Mouse (Mus musculus): ENCODE results near the gene Phactr3. TPM values are rescaled to one million over a fixed set of nuclear protein-coding genes. Genes with fewer than 3 reads are reported as not detected.

Phactr3 gene
- polyA plus RNA-seq, 1 experiment, result not detected

DNA sequence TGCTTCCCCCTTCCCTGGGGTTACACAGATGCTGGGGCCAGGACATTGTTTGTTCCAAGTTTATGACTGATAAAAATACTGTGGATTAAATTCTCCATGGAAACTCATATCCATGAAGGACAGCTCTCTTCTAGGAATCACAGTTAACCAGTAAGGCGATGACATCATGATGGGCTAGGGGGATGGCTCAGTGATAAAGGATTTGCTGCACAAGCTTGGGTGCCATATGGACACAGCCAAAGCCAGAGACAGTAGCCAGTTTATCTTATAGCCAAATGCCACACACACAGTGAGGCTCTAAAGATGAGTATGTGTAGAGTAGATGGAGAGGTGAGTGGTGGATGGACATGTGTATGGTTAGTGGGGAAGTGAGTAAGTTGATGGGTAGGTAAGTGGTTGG is 45.2 kb downstream of the Phactr3 start:
- Histone ChIP-seq H3K27me3 (ENCODE audit: control insufficient read depth, insufficient read depth, insufficient read length) (no peaks in the 10 kb centered on the region), H3K36me3 (ENCODE audit: control insufficient read depth, insufficient read depth) (no peaks in the 10 kb centered on the region), H3ac (ENCODE audit: control insufficient read depth, insufficient read length) (no peak overlapping the region), H3K79me2 (ENCODE audit: control insufficient read depth, insufficient read depth) (no peaks in the 10 kb centered on the region), H3K4me2 (ENCODE audit: low read depth) (no peak overlapping the region), H3K4me3 (no peak overlapping the region)
- TF ChIP-seq TCF3 (IDR thresholded peaks at IDR 0.05; ENCODE audit: insufficient read length, low read depth) (no peak), POLR2AphosphoS2 (IDR thresholded peaks at IDR 0.05; ENCODE audit: insufficient read length, low read depth) (no peak), SRF (IDR thresholded peaks at IDR 0.05; ENCODE audit: control insufficient read depth, insufficient read length, low read depth) (no peak), USF1 (IDR thresholded peaks at IDR 0.05; ENCODE audit: low read depth) (no peak), E2F4 (IDR thresholded peaks at IDR 0.05; ENCODE audit: insufficient read depth) (no peak), MYOD1 (IDR thresholded peaks at IDR 0.05; ENCODE audit: control insufficient read depth in 1 of 3, insufficient read length in 2 of 3, low read depth in 2 of 3) (no peak), POLR2A (IDR thresholded peaks at IDR 0.05; ENCODE audit: insufficient read length, low read depth) (no peak), MYOG (IDR thresholded peaks at IDR 0.05; ENCODE audit: control insufficient read depth in 1 of 3, insufficient read depth in 1 of 3, insufficient read length in 2 of 3, low read depth in 2 of 3) (no peak), TCF12 (IDR thresholded peaks at IDR 0.05; ENCODE audit: insufficient read depth, poor library complexity, severe bottlenecking) (no peak), CEBPB (IDR thresholded peaks at IDR 0.05; ENCODE audit: insufficient read depth, poor library complexity, severe bottlenecking) (no peak), MAX (IDR thresholded peaks at IDR 0.05; ENCODE audit: low read depth) (no peak), REST (IDR thresholded peaks at IDR 0.05; ENCODE audit: insufficient read depth, insufficient read length) (no peak)

DNA sequence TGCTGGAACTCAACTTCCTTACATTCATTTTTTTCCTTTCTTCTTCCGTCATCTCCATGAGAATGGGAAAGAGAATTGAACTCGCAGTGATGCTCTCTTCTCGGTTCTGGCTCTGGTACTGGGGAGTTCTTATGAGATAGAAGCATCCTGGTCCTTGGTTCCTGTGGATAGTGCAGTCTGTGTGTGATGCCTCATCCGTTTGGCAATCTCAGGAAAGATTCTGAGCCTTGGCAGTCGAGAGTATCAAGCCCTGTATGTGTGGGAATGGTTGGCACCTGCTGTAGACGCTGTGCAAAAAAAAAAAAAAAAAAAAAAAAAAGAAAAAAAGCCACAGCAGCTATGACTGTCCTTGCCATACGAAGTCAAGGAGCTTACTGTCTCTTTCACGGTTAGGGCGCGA is 47.2 kb downstream of the Phactr3 start:
- TF ChIP-seq E2F4 (IDR thresholded peaks at IDR 0.05; ENCODE audit: insufficient read depth), result no peak
- TF ChIP-seq MAX (IDR thresholded peaks at IDR 0.05; ENCODE audit: low read depth), result no peak
- TF ChIP-seq POLR2AphosphoS2 (IDR thresholded peaks at IDR 0.05; ENCODE audit: insufficient read length, low read depth), result no peak
- no peak for TF ChIP-seq MYOG (IDR thresholded peaks at IDR 0.05; ENCODE audit: control insufficient read depth in 1 of 3, insufficient read depth in 1 of 3, insufficient read length in 2 of 3, low read depth in 2 of 3)
- TF ChIP-seq CEBPB (IDR thresholded peaks at IDR 0.05; ENCODE audit: insufficient read depth, poor library complexity, severe bottlenecking), result no peak
- TF ChIP-seq SRF (IDR thresholded peaks at IDR 0.05; ENCODE audit: control insufficient read depth, insufficient read length, low read depth), result no peak
- Histone ChIP-seq H3K4me2 (ENCODE audit: low read depth) (no peak overlapping the region), H3K4me3 (no peak overlapping the region), H3K27me3 (ENCODE audit: control insufficient read depth, insufficient read depth, insufficient read length) (no peaks in the 10 kb centered on the region), H3K79me2 (ENCODE audit: control insufficient read depth, insufficient read depth) (no peaks in the 10 kb centered on the region), H3ac (ENCODE audit: control insufficient read depth, insufficient read length) (no peak overlapping the region), H3K36me3 (ENCODE audit: control insufficient read depth, insufficient read depth) (no peaks in the 10 kb centered on the region)

DNA sequence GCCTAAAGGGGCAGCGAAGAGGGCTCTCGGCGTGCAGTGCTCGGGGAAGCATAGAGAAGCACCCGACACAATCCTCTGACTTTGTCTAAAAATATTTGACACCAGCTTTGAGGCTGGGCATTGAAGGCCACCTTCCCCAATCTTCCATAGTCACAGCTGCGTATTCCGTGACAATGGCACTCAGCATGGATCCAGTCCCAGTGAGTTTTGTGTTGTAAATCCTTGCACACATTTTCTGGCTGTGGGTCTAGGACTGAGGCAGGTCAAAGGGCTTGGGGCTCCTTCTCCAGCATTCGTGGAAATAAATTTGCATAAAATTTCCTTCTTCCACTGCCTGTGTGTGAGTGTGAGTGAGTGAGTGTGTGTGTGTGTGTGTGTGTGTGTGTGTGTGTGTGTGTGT is 51.2 kb downstream of the Phactr3 start:
- H3K4me2 ChIP-seq (ENCODE audit: low read depth), result no peak overlapping the region
- no peak overlapping the region for H3K4me3 ChIP-seq
- no peaks in the 10 kb centered on the region for H3K79me2 ChIP-seq (ENCODE audit: control insufficient read depth, insufficient read depth)
- TF ChIP-seq MAX (IDR thresholded peaks at IDR 0.05; ENCODE audit: low read depth) (no peak), USF1 (IDR thresholded peaks at IDR 0.05; ENCODE audit: low read depth) (no peak), E2F4 (IDR thresholded peaks at IDR 0.05; ENCODE audit: insufficient read depth) (no peak), TCF3 (IDR thresholded peaks at IDR 0.05; ENCODE audit: insufficient read length, low read depth) (no peak), CEBPB (IDR thresholded peaks at IDR 0.05; ENCODE audit: insufficient read depth, poor library complexity, severe bottlenecking) (no peak), REST (IDR thresholded peaks at IDR 0.05; ENCODE audit: insufficient read depth, insufficient read length) (no peak)
- no peak overlapping the region for H3ac ChIP-seq (ENCODE audit: control insufficient read depth, insufficient read length)
- no peaks in the 10 kb centered on the region for H3K36me3 ChIP-seq (ENCODE audit: control insufficient read depth, insufficient read depth)
- no peaks in the 10 kb centered on the region for H3K27me3 ChIP-seq (ENCODE audit: control insufficient read depth, insufficient read depth, insufficient read length)

DNA sequence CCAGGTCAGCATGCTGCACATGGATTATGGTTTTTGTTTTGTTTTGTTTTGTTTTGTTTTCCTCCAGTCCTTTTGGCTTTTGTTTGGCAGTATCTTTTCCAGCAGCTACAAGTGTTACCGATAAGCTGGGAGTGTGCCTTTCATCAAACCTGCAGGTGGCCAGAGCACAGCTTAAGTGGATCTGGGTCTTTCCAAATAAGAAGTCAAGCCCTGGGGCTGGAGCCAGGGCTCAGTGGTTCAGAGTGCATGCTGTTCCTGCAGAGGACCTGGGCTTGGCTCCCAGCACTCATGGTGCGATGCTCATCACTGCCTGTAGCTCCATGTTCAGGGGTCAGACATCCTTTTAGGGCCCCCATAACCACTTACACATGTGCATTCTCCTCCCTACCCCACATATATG is 55.2 kb downstream of the Phactr3 start:
- Histone ChIP-seq H3K79me2 (ENCODE audit: control insufficient read depth, insufficient read depth) (no peaks in the 10 kb centered on the region), H3K36me3 (ENCODE audit: control insufficient read depth, insufficient read depth) (no peaks in the 10 kb centered on the region), H3K27me3 (ENCODE audit: control insufficient read depth, insufficient read depth, insufficient read length) (no peaks in the 10 kb centered on the region), H3K4me2 (ENCODE audit: low read depth) (no peak overlapping the region), H3K4me3 (no peak overlapping the region), H3ac (ENCODE audit: control insufficient read depth, insufficient read length) (no peak overlapping the region)
- no peak for TF ChIP-seq MAX (IDR thresholded peaks at IDR 0.05; ENCODE audit: low read depth)
- TF ChIP-seq TCF12 (IDR thresholded peaks at IDR 0.05; ENCODE audit: insufficient read depth, poor library complexity, severe bottlenecking), result no peak
- no peak for TF ChIP-seq POLR2A (IDR thresholded peaks at IDR 0.05; ENCODE audit: insufficient read length, low read depth)
- no peak for TF ChIP-seq USF1 (IDR thresholded peaks at IDR 0.05; ENCODE audit: low read depth)
- no peak for TF ChIP-seq MYOD1 (IDR thresholded peaks at IDR 0.05; ENCODE audit: control insufficient read depth in 1 of 3, insufficient read length in 2 of 3, low read depth in 2 of 3)
- TF ChIP-seq SRF (IDR thresholded peaks at IDR 0.05; ENCODE audit: control insufficient read depth, insufficient read length, low read depth), result no peak
- TF ChIP-seq REST (IDR thresholded peaks at IDR 0.05; ENCODE audit: insufficient read depth, insufficient read length), result no peak
- TF ChIP-seq CEBPB (IDR thresholded peaks at IDR 0.05; ENCODE audit: insufficient read depth, poor library complexity, severe bottlenecking), result no peak
- no peak for TF ChIP-seq E2F4 (IDR thresholded peaks at IDR 0.05; ENCODE audit: insufficient read depth)
- no peak for TF ChIP-seq TCF3 (IDR thresholded peaks at IDR 0.05; ENCODE audit: insufficient read length, low read depth)

DNA sequence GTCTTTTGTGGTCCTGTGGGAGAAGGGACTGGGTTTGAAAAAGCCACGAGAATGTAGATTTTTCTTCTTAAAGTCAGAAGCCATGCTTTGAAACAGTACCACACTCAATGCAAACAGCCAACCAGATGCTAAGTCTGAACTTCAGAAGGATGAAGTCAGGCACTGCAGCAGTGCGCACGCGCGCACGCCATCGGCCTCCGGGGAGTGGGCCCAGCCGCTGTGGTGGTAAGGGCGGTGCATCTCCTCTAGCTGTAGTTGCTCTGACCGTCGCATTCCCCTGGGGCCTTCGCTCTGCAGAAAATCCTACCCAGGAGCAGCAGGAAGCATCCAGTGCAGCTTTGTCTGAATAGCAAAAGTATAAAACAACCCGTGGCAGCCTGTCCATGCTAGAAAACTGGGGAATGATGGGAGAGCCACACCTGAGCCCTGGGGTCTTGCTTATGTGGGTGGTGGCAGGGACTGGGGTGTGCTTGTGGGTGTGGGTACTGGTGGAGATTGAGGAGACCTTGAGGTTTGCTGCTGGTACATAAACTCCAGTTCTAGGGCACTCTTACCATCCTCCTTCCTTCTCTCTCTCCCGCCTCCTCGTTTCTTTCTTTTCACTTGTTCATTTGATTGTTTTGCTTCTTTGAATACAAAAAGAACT is 56.6 kb downstream of the Phactr3 start:
- no peak overlapping the region for H3ac ChIP-seq (ENCODE audit: control insufficient read depth, insufficient read length)
- H3K36me3 ChIP-seq (ENCODE audit: control insufficient read depth, insufficient read depth), result no peaks in the 10 kb centered on the region
- no peak overlapping the region for H3K4me2 ChIP-seq (ENCODE audit: low read depth)
- H3K79me2 ChIP-seq (ENCODE audit: control insufficient read depth, insufficient read depth), result no peaks in the 10 kb centered on the region
- no peak overlapping the region for H3K4me3 ChIP-seq
- no peaks in the 10 kb centered on the region for H3K27me3 ChIP-seq (ENCODE audit: control insufficient read depth, insufficient read depth, insufficient read length)
- TF ChIP-seq POLR2A (IDR thresholded peaks at IDR 0.05; ENCODE audit: insufficient read length, low read depth) (no peak), SRF (IDR thresholded peaks at IDR 0.05; ENCODE audit: control insufficient read depth, insufficient read length, low read depth) (no peak), E2F4 (IDR thresholded peaks at IDR 0.05; ENCODE audit: insufficient read depth) (no peak), USF1 (IDR thresholded peaks at IDR 0.05; ENCODE audit: low read depth) (no peak), MYOD1 (IDR thresholded peaks at IDR 0.05; ENCODE audit: control insufficient read depth in 1 of 3, insufficient read length in 2 of 3, low read depth in 2 of 3) (no peak), POLR2AphosphoS2 (IDR thresholded peaks at IDR 0.05; ENCODE audit: insufficient read length, low read depth) (no peak), TCF3 (IDR thresholded peaks at IDR 0.05; ENCODE audit: insufficient read length, low read depth) (no peak), REST (IDR thresholded peaks at IDR 0.05; ENCODE audit: insufficient read depth, insufficient read length) (no peak), MAX (IDR thresholded peaks at IDR 0.05; ENCODE audit: low read depth) (no peak), TCF12 (IDR thresholded peaks at IDR 0.05; ENCODE audit: insufficient read depth, poor library complexity, severe bottlenecking) (no peak), MYOG (IDR thresholded peaks at IDR 0.05; ENCODE audit: control insufficient read depth in 1 of 3, insufficient read depth in 1 of 3, insufficient read length in 2 of 3, low read depth in 2 of 3) (no peak), CEBPB (IDR thresholded peaks at IDR 0.05; ENCODE audit: insufficient read depth, poor library complexity, severe bottlenecking) (no peak)

All from myocyte (in vitro differentiated cells).